Mouse (Mus musculus): Measurements from ENCODE around the gene Pxk.

DNA sequence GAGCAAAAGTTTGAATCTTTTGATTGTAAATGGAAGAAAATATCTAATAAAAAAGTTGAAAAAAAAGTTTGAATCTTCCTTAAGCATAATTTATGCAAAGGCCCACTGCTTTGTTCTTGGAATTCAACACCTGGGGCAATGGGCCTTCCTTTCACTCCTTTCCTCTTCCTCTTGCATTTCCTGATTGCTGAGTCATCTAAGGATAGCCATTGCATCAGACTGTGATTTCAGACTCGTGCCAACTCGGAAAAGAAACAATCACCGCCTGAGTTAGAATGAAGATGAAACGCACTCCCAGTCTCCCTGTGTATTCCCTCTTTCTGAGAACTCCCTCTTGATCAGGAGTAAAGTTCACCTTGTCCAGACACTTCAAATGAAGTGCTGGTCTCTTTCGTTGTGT, 76.6 kb downstream of the Pxk start:
- no peak for TF ChIP-seq CTCF (IDR thresholded peaks at IDR 0.05; ENCODE audit: borderline replicate concordance, extremely low read depth, insufficient read depth, insufficient read length)
- no peak for TF ChIP-seq POLR2A (IDR thresholded peaks at IDR 0.05; ENCODE audit: borderline replicate concordance, extremely low read depth, insufficient read depth, insufficient read length, poor library complexity, severe bottlenecking)
